Mouse (Mus musculus) thymus, adult 2 months (tissue): ENCODE results near the gene Rad21l.

ENCODE experiments used
- CTCF ChIP-seq: fragments of 200-500 bp; IDR thresholded peaks from 2 replicates; pipeline ENCODE4 v1.5.1; 2012; ENCODE audit warnings: mild to moderate bottlenecking, control low read depth, low read length, moderate library complexity, borderline replicate concordance; ENCODE audit not compliant: control insufficient read depth, poor library complexity, insufficient read depth; ENCODE audit errors: extremely low read depth
- POLR2A ChIP-seq: fragments of 200-500 bp; IDR thresholded peaks from 2 replicates; pipeline ENCODE4 v1.6.1; 2012; ENCODE audit warnings: mild to moderate bottlenecking, low read length, control low read depth, moderate library complexity; ENCODE audit not compliant: control insufficient read depth, poor library complexity, insufficient read depth; ENCODE audit errors: extremely low read depth

DNA sequence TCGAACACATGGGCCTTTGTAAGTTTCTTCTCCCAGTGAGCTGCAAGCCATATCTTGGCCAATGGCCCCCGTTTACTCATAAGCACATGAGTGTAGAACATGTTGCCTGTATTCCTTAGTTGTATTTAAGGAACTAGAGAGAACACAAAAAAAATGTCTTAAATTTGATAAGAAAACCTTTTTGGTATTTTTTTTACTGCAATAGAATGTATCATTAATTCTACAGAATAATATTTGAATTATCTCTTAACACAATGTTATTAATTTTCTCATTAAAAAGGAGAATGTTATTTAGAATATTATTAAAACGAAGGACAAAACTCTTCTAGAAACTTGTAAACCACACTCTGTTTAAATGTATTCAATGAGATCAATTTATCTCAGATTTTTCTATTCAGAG lies at the start of gene Rad21l:
- TF ChIP-seq CTCF (no peak), POLR2A (no peak)
